Mouse (Mus musculus) neural tube, embryonic 11.5 days (tissue): ENCODE data around the gene Unc13c. TPM values are rescaled to one million over a fixed set of nuclear protein-coding genes. Genes with fewer than 3 reads are reported as not detected.

Source experiments
- ATAC-seq: fragments of 200-750 bp; cut with Nextera tagmentation; 2 replicates; pipeline ENCODE4 v1.8.0; 2017; ENCODE audit warnings: moderate number of reproducible peaks, mild to moderate bottlenecking, moderate TSS enrichment, moderate library complexity; ENCODE audit not compliant: insufficient read depth, low FRiP score, low TSS enrichment
- DNase-seq: peaks from one replicate; pipeline ENCODE4 v3.0.0-alpha.2; 2015; ENCODE audit warnings: low spot score
- H3K27ac ChIP-seq: fragments of 300-500 bp; sonication (generic); 2 replicates; pipeline ENCODE4 v1.5.1; 2014; ENCODE audit warnings: low read depth, mild to moderate bottlenecking, low read length
- H3K27me3 ChIP-seq: fragments of 300-500 bp; sonication (generic); 2 replicates; pipeline ENCODE4 v1.6.1; 2014; ENCODE audit warnings: mild to moderate bottlenecking, low read length, mixed read lengths; ENCODE audit not compliant: control insufficient read depth, insufficient read depth
- H3K36me3 ChIP-seq: fragments of 300-500 bp; sonication (generic); 2 replicates; pipeline ENCODE4 v1.6.1; 2014; ENCODE audit warnings: mild to moderate bottlenecking, low read length, moderate library complexity, mixed read lengths; ENCODE audit not compliant: control insufficient read depth, insufficient read depth
- H3K4me1 ChIP-seq: fragments of 300-500 bp; sonication (generic); 2 replicates; pipeline ENCODE4 v1.6.1; 2014; ENCODE audit warnings: low read length, mixed read lengths; ENCODE audit not compliant: control insufficient read depth, insufficient read depth
- H3K4me2 ChIP-seq: fragments of 300-500 bp; sonication (generic); 2 replicates; pipeline ENCODE4 v1.6.1; 2014; ENCODE audit warnings: low read depth, mild to moderate bottlenecking, moderate library complexity
- H3K4me3 ChIP-seq: fragments of 300-500 bp; sonication (generic); 2 replicates; pipeline ENCODE4 v1.5.1; 2014; ENCODE audit warnings: low read depth, low read length
- H3K9ac ChIP-seq: fragments of 300-500 bp; sonication (generic); 2 replicates; pipeline ENCODE4 v1.6.1; 2014; ENCODE audit warnings: mild to moderate bottlenecking, low read length
- H3K9me3 ChIP-seq: fragments of 300-500 bp; sonication (generic); 2 replicates; pipeline ENCODE4 v1.6.1; 2016; ENCODE audit warnings: low read length; ENCODE audit not compliant: control insufficient read depth
- WGBS: fragments of 180-500 bp; shearing (Covaris S2); extraction: QIAGEN DNeasy Blood & Tissue Kit; methylation state at CpG from one replicate; pipeline ENCODE4 v1.1.7; 2014; 5-methylcytosine and 5-hydroxymethylcytosine counted together
- polyA plus RNA-seq: library from polyadenylated mRNA; unstranded; fragments of >200 nt; fragmentation: Nextera tagmentation; extraction: Ambion mirVana; gene quantifications from 2 replicates; pipeline ENCODE4 v1.2.1, GENCODE M21; 2014

Unc13c gene
- polyA plus RNA-seq, 1 experiment from 2014 or later, result 0.27 TPM

GRCm38 (mm10) chr9:73898516-73898915 is 70.2 kb downstream of the Unc13c start:
- Histone ChIP-seq H3K9me3 (no peaks in the 10 kb centered on the region), H3K4me2 (no peak overlapping the region), H3K4me1 (no peaks in the 10 kb centered on the region), H3K36me3 (no peaks in the 10 kb centered on the region), H3K9ac (no peak overlapping the region), H3K27me3 (no peaks in the 10 kb centered on the region), H3K27ac (no peak overlapping the region), H3K4me3 (no peak overlapping the region)
- DNase-seq (no peak), ATAC-seq (no peak)
- 93% methylated on average over 3 of the region's 3 CpGs for WGBS

GRCm38 (mm10) chr9:73896210-73896609 is 72.6 kb downstream of the Unc13c start:
- Histone ChIP-seq H3K27me3 (no peaks in the 10 kb centered on the region), H3K4me1 (no peaks in the 10 kb centered on the region), H3K9ac (no peak overlapping the region), H3K9me3 (no peaks in the 10 kb centered on the region), H3K27ac (no peak overlapping the region), H3K4me3 (no peak overlapping the region), H3K4me2 (no peak overlapping the region), H3K36me3 (no peaks in the 10 kb centered on the region)
- 79% methylated on average over 3 of the region's 3 CpGs for WGBS
- DNase-seq, result no peak
- ATAC-seq, result no peak

GRCm38 (mm10) chr9:73883587-73883986 is 85.2 kb downstream of the Unc13c start:
- Histone ChIP-seq H3K9ac (no peak overlapping the region), H3K4me1 (no peaks in the 10 kb centered on the region), H3K4me2 (no peak overlapping the region), H3K4me3 (no peak overlapping the region), H3K9me3 (no peaks in the 10 kb centered on the region), H3K27ac (no peak overlapping the region), H3K36me3 (no peaks in the 10 kb centered on the region), H3K27me3 (no peaks in the 10 kb centered on the region)
- 85% methylated on average over 1 of the region's 1 CpGs for WGBS
- ATAC-seq (no peak), DNase-seq (no peak)

GRCm38 (mm10) chr9:73883143-73883542 is 85.6 kb downstream of the Unc13c start:
- Histone ChIP-seq H3K4me3 (no peak overlapping the region), H3K4me2 (no peak overlapping the region), H3K4me1 (no peaks in the 10 kb centered on the region), H3K9ac (no peak overlapping the region), H3K36me3 (no peaks in the 10 kb centered on the region), H3K27ac (no peak overlapping the region), H3K9me3 (no peaks in the 10 kb centered on the region), H3K27me3 (no peaks in the 10 kb centered on the region)
- ATAC-seq, result no peak
- no peak for DNase-seq
- 95% methylated on average over 1 of the region's 1 CpGs for WGBS

GRCm38 (mm10) chr9:73882393-73882919 is 86.3 kb downstream of the Unc13c start:
- ATAC-seq (no peak), DNase-seq (no peak)
- 83% methylated on average over 5 of the region's 5 CpGs for WGBS
- Histone ChIP-seq H3K4me1 (no peaks in the 10 kb centered on the region), H3K4me3 (no peak overlapping the region), H3K27ac (no peak overlapping the region), H3K36me3 (no peaks in the 10 kb centered on the region), H3K9ac (no peak overlapping the region), H3K4me2 (no peak overlapping the region), H3K27me3 (no peaks in the 10 kb centered on the region), H3K9me3 (no peaks in the 10 kb centered on the region)

GRCm38 (mm10) chr9:73867410-73868067 is 101.2 kb downstream of the Unc13c start:
- no peak overlapping the region for H3K27ac ChIP-seq

GRCm38 (mm10) chr9:73866666-73867065 is 102.1 kb downstream of the Unc13c start:
- no peak for DNase-seq
- no peak overlapping the region for H3K27ac ChIP-seq
- H3K27me3 ChIP-seq, result no peaks in the 10 kb centered on the region
- WGBS, result 79% methylated on average over 2 of the region's 2 CpGs
- no peak overlapping the region for H3K4me3 ChIP-seq
- no peak overlapping the region for H3K4me2 ChIP-seq
- no peaks in the 10 kb centered on the region for H3K9me3 ChIP-seq
- H3K9ac ChIP-seq, result no peak overlapping the region
- no peaks in the 10 kb centered on the region for H3K4me1 ChIP-seq
- H3K36me3 ChIP-seq, result no peaks in the 10 kb centered on the region
- ATAC-seq, result no peak

More at GRCm38 (mm10) chr9:73867410-73868067, 101.2 kb downstream of the Unc13c start:
- Histone ChIP-seq H3K9ac (no peak overlapping the region), H3K27me3 (no peaks in the 10 kb centered on the region), H3K4me2 (no peak overlapping the region), H3K36me3 (no peaks in the 10 kb centered on the region), H3K9me3 (no peaks in the 10 kb centered on the region), H3K4me3 (no peak overlapping the region), H3K4me1 (no peaks in the 10 kb centered on the region)
- DNase-seq (no peak), ATAC-seq (no peak)
- 68% methylated on average over 2 of the region's 2 CpGs for WGBS

GRCm38 (mm10) chr9:73859469-73859868 is 109.3 kb downstream of the Unc13c start:
- WGBS, result 93% methylated on average over 3 of the region's 3 CpGs

GRCm38 (mm10) chr9:73854281-73854680 is 114.5 kb downstream of the Unc13c start:
- DNase-seq, result no peak
- 68% methylated on average over 3 of the region's 3 CpGs for WGBS

More at GRCm38 (mm10) chr9:73859469-73859868, 109.3 kb downstream of the Unc13c start:
- no peak overlapping the region for H3K4me2 ChIP-seq
- H3K4me3 ChIP-seq, result no peak overlapping the region
- no peak for DNase-seq
- no peaks in the 10 kb centered on the region for H3K9me3 ChIP-seq
- H3K4me1 ChIP-seq, result no peaks in the 10 kb centered on the region
- H3K27ac ChIP-seq, result no peak overlapping the region
- H3K36me3 ChIP-seq, result no peaks in the 10 kb centered on the region
- ATAC-seq, result no peak
- no peak overlapping the region for H3K9ac ChIP-seq
- no peaks in the 10 kb centered on the region for H3K27me3 ChIP-seq

More at GRCm38 (mm10) chr9:73854281-73854680, 114.5 kb downstream of the Unc13c start:
- Histone ChIP-seq H3K4me1 (no peaks in the 10 kb centered on the region), H3K9ac (no peak overlapping the region), H3K36me3 (no peaks in the 10 kb centered on the region), H3K4me2 (no peak overlapping the region), H3K4me3 (no peak overlapping the region), H3K9me3 (no peaks in the 10 kb centered on the region), H3K27me3 (no peaks in the 10 kb centered on the region), H3K27ac (no peak overlapping the region)
- ATAC-seq, result no peak
